Mouse (Mus musculus) midbrain, postnatal 0 days (tissue): Measurements from ENCODE around the gene Unc45a. TPM values are rescaled to one million over a fixed set of nuclear protein-coding genes. Genes with fewer than 3 reads are reported as not detected.

Experiments
- ATAC-seq: fragments of 200-750 bp; cut with Nextera tagmentation; 2 replicates; pipeline ENCODE4 v1.8.0; 2017; ENCODE audit warnings: moderate number of reproducible peaks, mild to moderate bottlenecking, moderate TSS enrichment, moderate library complexity; ENCODE audit not compliant: low FRiP score
- DNase-seq: peaks from one replicate; pipeline ENCODE4 v3.0.0-alpha.2; 2015; ENCODE audit warnings: low spot score
- H3K27ac ChIP-seq: fragments of 300-500 bp; sonication (generic); 2 replicates; pipeline ENCODE4 v1.5.1; 2014; ENCODE audit warnings: low read depth, mild to moderate bottlenecking, low read length, mixed read lengths
- H3K27me3 ChIP-seq: fragments of 300-500 bp; sonication (generic); 2 replicates; pipeline ENCODE4 v1.6.1; 2014; ENCODE audit warnings: low read length, control low read depth, mixed read lengths; ENCODE audit not compliant: insufficient read depth
- H3K36me3 ChIP-seq: fragments of 300-500 bp; sonication (generic); 2 replicates; pipeline ENCODE4 v1.6.1; 2014; ENCODE audit warnings: low read length, control low read depth, mixed read lengths; ENCODE audit not compliant: insufficient read depth
- H3K4me1 ChIP-seq: fragments of 300-500 bp; sonication (generic); 2 replicates; pipeline ENCODE4 v1.6.1; 2014; ENCODE audit warnings: mild to moderate bottlenecking, control low read depth, antibody characterized with exemption, low read length, mixed read lengths; ENCODE audit not compliant: insufficient read depth
- H3K4me2 ChIP-seq: fragments of 300-500 bp; sonication (generic); 2 replicates; pipeline ENCODE4 v1.6.1; 2014; ENCODE audit warnings: low read depth, mild to moderate bottlenecking, low read length, mixed read lengths; ENCODE audit not compliant: poor library complexity, severe bottlenecking
- H3K4me3 ChIP-seq: fragments of 300-500 bp; sonication (generic); 2 replicates; pipeline ENCODE4 v1.5.1; 2014; ENCODE audit warnings: low read depth, mild to moderate bottlenecking, low read length, moderate library complexity
- H3K9ac ChIP-seq: fragments of 300-500 bp; sonication (generic); replicated peaks from 2 replicates; pipeline ENCODE4 v1.6.1; 2014; ENCODE audit warnings: mild to moderate bottlenecking, low read length, moderate library complexity, mixed read lengths; ENCODE audit not compliant: poor library complexity, severe bottlenecking
- H3K9me3 ChIP-seq: fragments of 300-500 bp; sonication (generic); 2 replicates; pipeline ENCODE4 v1.6.1; 2016; ENCODE audit warnings: low read length, control low read depth
- CTCF ChIP-seq: IDR thresholded peaks from 2 replicates; pipeline ENCODE4 v1.5.1; 2016; ENCODE audit warnings: antibody characterized with exemption, mild to moderate bottlenecking
- WGBS: fragments of 180-500 bp; shearing (Covaris S2); extraction: QIAGEN DNeasy Blood & Tissue Kit; methylation state at CpG from one replicate; pipeline ENCODE4 v1.1.7; 2014; 5-methylcytosine and 5-hydroxymethylcytosine counted together
- polyA plus RNA-seq: library from polyadenylated mRNA; unstranded; fragments of >200 nt; fragmentation: Nextera tagmentation; extraction: Ambion mirVana; gene quantifications from 2 replicates; pipeline ENCODE4 v1.2.1, GENCODE M21; 2015
- total RNA-seq: library from RNA; depleted of rRNA; stranded (reverse); fragments of >200 nt; gene quantifications from 2 replicates; pipeline ENCODE4 v1.2.3, GENCODE M21; 2014

Unc45a gene
- total and polyA plus RNA-seq, 2 experiments from 2014 or later: 51.0 to 55.9 TPM

GRCm38 (mm10) chr7:80319846-80320496 is 20.8 kb downstream of the Unc45a start:
- no peak for DNase-seq

GRCm38 (mm10) chr7:80318670-80319069 is 22.1 kb downstream of the Unc45a start:
- no peak for TF ChIP-seq CTCF
- Histone ChIP-seq H3K27me3 (no peaks in the 10 kb centered on the region), H3K9me3 (no peaks in the 10 kb centered on the region), H3K9ac (no peak overlapping the region), H3K4me2 (no peak overlapping the region), H3K27ac (no peak overlapping the region), H3K4me1 (peaks cover 7% of the 10 kb centered on the region), H3K36me3 (peaks cover 34% of the 10 kb centered on the region), H3K4me3 (no peak overlapping the region)
- ATAC-seq: no peak
- WGBS: 88% methylated on average over 4 of the region's 4 CpGs
- no peak for DNase-seq

More at GRCm38 (mm10) chr7:80319846-80320496, 20.8 kb downstream of the Unc45a start:
- H3K27me3 ChIP-seq: no peaks in the 10 kb centered on the region
- no peak for TF ChIP-seq CTCF
- H3K4me2 ChIP-seq: no peak overlapping the region
- no peaks in the 10 kb centered on the region for H3K9me3 ChIP-seq
- 87% methylated on average over 19 of the region's 19 CpGs for WGBS
- peaks cover 7% of the 10 kb centered on the region for H3K4me1 ChIP-seq
- H3K4me3 ChIP-seq: no peak overlapping the region
- peaks cover 28% of the 10 kb centered on the region for H3K36me3 ChIP-seq
- no peak overlapping the region for H3K9ac ChIP-seq
- no peak for ATAC-seq
- no peak overlapping the region for H3K27ac ChIP-seq

DNA sequence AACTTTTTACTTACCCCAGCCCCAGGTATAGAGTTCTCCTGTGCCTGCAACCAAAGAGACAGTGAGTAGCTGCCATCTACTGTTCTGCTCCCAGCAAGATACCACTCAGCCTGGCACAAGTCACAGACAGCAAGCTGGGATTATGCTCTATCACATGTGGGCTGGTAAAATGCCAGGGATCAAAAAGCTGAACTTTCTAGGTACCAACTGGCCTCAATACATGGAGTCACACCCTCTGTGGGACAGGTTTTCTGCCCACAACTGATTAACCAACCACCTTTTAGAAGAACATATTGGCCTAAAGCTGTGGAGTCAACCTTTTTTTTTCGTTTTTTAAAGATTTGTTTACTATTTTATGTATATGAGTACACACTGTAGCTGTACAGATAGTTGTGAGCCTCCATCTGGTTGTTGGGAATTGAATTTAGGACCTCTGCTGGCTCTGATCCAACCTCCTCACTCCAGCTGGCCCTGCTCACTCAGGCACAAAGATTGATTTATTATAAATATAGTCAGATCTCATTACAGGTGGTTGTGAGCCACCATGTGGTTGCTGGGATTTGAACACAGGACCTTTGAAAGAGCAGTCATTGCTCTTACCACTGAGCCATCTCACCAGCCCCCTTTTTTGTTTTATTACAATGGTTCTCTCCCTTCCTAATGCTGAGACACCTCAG is 23.2 kb downstream of the Unc45a start:
- Histone ChIP-seq H3K27ac (no peak overlapping the region), H3K36me3 (peaks cover 39% of the 10 kb centered on the region), H3K4me1 (no peaks in the 10 kb centered on the region), H3K9me3 (no peaks in the 10 kb centered on the region), H3K4me2 (no peak overlapping the region), H3K9ac (no peak overlapping the region), H3K27me3 (no peaks in the 10 kb centered on the region), H3K4me3 (no peak overlapping the region)
- no peak for TF ChIP-seq CTCF
- DNase-seq (no peak), ATAC-seq (no peak)
- 77% methylated on average over 1 of the region's 1 CpGs for WGBS

DNA sequence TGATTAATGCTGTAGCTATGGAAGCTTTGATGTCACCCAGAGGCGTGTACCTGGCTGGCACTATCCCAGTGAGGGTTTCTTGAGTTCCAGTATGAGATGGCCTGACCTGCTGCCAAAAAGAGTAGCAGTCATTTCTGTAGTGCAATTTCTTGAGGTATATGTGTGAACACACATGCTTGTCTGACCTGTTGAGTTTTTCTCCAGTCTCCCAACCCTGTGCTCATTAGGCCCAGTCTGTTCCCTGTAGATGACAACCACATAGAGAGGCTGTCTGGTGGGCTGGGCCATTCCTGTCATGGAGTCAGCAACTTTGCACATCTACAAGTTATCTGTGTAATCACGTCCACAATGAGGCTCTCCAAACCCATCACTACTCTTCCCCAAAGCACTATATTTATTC is 25.1 kb downstream of the Unc45a start:
- Histone ChIP-seq H3K9ac (no peak overlapping the region), H3K27me3 (no peaks in the 10 kb centered on the region), H3K4me2 (no peak overlapping the region), H3K27ac (no peak overlapping the region), H3K36me3 (peaks cover 37% of the 10 kb centered on the region), H3K4me1 (no peaks in the 10 kb centered on the region), H3K4me3 (no peak overlapping the region), H3K9me3 (no peaks in the 10 kb centered on the region)
- DNase-seq: no peak
- 78% methylated on average over 2 of the region's 2 CpGs for WGBS
- no peak for TF ChIP-seq CTCF
- ATAC-seq: no peak

- no peak for DNase-seq
- Histone ChIP-seq H3K4me1 (no peaks in the 10 kb centered on the region), H3K27ac (no peak overlapping the region), H3K36me3 (peaks cover 16% of the 10 kb centered on the region), H3K9ac (no peak overlapping the region), H3K27me3 (no peaks in the 10 kb centered on the region), H3K4me2 (no peak overlapping the region), H3K9me3 (no peaks in the 10 kb centered on the region), H3K4me3 (no peak overlapping the region)
- no peak for ATAC-seq
- no peak for TF ChIP-seq CTCF
- WGBS: 89% methylated on average over 7 of the region's 7 CpGs
Measured at GRCm38 (mm10) chr7:80310771-80311170, 30.0 kb downstream of the Unc45a start.

GRCm38 (mm10) chr7:80307766-80308165 is 33.0 kb downstream of the Unc45a start:
- no peaks in the 10 kb centered on the region for H3K9me3 ChIP-seq
- no peak overlapping the region for H3K4me3 ChIP-seq
- no peak overlapping the region for H3K27ac ChIP-seq
- H3K27me3 ChIP-seq: no peaks in the 10 kb centered on the region
- WGBS: 80% methylated on average over 3 of the region's 3 CpGs
- no peaks in the 10 kb centered on the region for H3K36me3 ChIP-seq
- H3K4me1 ChIP-seq: no peaks in the 10 kb centered on the region
- no peak for ATAC-seq
- H3K9ac ChIP-seq: no peak overlapping the region
- TF ChIP-seq CTCF: peak; percentile 12; the same call in 1 of the 2 replicates
- no peak for DNase-seq
- no peak overlapping the region for H3K4me2 ChIP-seq
